Mouse (Mus musculus) bone marrow, adult 2 months (tissue): ENCODE results near the gene Fbxl19. TPM values are rescaled to one million over a fixed set of nuclear protein-coding genes. Genes with fewer than 3 reads are reported as not detected.

ENCODE experiments used
- H3K27ac ChIP-seq: fragments of 200-500 bp; 2 replicates; pipeline ENCODE4 v1.5.1; 2012; ENCODE audit warnings: low read depth, mild to moderate bottlenecking, control low read depth, inconsistent platforms, low read length; ENCODE audit not compliant: control insufficient read depth, poor library complexity, insufficient read depth
- H3K4me1 ChIP-seq: fragments of 200-500 bp; 2 replicates; pipeline ENCODE4 v1.6.1; 2011; ENCODE audit warnings: low read length; ENCODE audit not compliant: control insufficient read depth, insufficient read depth
- H3K4me3 ChIP-seq: fragments of 200-500 bp; replicated peaks from 2 replicates; pipeline ENCODE3; 2011; ENCODE audit warnings: mild to moderate bottlenecking, low read depth, low read length, control low read depth; ENCODE audit not compliant: control insufficient read depth
- CTCF ChIP-seq: fragments of 200-500 bp; IDR thresholded peaks from 2 replicates; pipeline ENCODE4 v1.5.1; 2011; ENCODE audit warnings: low read length, control low read depth; ENCODE audit not compliant: control insufficient read depth, insufficient read depth
- POLR2A ChIP-seq: fragments of 200-500 bp; IDR thresholded peaks from 2 replicates; pipeline ENCODE4 v1.6.1; 2011; ENCODE audit warnings: low read depth, mild to moderate bottlenecking, control low read depth, low read length, borderline replicate concordance; ENCODE audit not compliant: control insufficient read depth
- WGBS: fragments of 180-500 bp; shearing (Covaris S2); methylation state at CpG from one replicate; pipeline ENCODE4 v1.1.7; 2018; 5-methylcytosine and 5-hydroxymethylcytosine counted together
- polyA plus RNA-seq: library from polyadenylated mRNA; stranded (reverse); fragments of >200 nt; gene quantifications from 2 replicates; pipeline ENCODE4 v1.2.4, GENCODE M21; 2011; ENCODE audit warnings: low replicate concordance; ENCODE audit not compliant: missing spikeins, insufficient read depth, insufficient read length

Gene Fbxl19
- polyA plus RNA-seq, 1 experiment: 23.0 TPM

DNA sequence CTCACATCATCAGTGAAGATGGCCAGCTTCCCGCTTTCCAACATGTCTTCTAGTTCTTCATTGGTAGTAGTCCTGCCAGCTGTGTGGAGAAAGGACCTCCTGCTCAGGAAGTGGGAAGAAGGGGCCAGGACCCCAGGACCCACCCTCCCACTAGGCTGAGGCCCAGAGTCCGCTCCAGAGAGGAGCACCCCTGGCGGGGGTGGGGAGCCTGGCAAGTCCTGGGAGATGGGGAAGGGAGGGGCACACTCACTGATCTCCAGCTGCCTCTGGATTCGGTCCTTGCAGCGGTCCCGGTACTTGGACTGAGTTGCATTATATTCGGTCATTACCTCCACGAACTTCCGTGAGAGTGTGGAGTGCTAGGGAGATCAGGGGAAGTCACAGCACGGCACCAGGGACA lies 66.3 kb downstream of the Fbxl19 start:
- WGBS: 91% methylated on average over 10 of the region's 10 CpGs

DNA sequence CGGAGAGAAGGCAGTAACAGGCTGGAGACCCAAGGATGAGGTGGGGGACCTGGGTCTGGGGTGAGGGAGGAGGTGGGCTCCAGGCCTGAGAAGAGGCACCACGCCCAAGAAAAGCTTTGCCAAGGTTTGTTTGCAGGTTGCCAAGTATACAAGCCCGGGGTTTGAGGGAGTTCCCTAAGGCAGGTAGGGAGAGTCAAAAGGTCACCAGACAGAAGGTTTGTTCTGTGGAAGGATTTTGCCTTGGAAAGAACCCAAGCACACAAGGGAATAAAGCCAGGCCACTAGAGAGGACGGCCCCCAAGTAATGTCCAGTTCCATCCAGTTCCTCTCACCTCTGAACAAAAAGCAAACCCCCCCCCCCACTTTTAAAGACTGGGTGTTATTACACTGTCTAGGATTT lies 66.9 kb downstream of the Fbxl19 start:
- H3K4me1 ChIP-seq: peaks cover 3% of the 10 kb centered on the region
- TF ChIP-seq CTCF (no peak), POLR2A (no peak)
- H3K4me3 ChIP-seq: no peak overlapping the region
- 89% methylated on average over 4 of the region's 4 CpGs for WGBS
- H3K27ac ChIP-seq: no peak overlapping the region

More for the DNA sequence above, 66.3 kb downstream of the Fbxl19 start:
- Histone ChIP-seq H3K27ac (no peak overlapping the region), H3K4me1 (peaks cover 3% of the 10 kb centered on the region), H3K4me3 (no peak overlapping the region)
- TF ChIP-seq POLR2A: no peak
- TF ChIP-seq CTCF: no peak

DNA sequence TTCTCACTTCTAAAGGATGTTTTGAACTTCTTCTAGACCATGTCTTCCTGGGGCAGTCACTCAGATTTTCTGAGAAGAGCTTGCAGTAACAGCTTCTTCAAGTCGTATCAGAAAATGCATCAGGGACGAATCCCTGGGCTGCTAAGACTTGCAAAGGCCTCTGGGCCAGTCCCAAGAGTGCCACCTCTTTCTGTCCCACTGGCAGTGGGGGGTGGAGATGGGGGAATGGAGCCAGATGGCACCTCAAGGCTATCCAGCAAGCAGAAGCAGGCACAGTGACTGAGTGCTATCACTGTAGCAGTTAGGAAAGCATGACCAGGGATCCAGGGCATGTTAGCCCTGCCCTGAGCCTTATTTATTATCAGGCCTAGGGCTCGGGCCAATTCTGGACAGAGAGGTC lies 67.9 kb downstream of the Fbxl19 start:
- 71% methylated on average over 3 of the region's 3 CpGs for WGBS
- Histone ChIP-seq H3K27ac (no peak overlapping the region), H3K4me1 (no peaks in the 10 kb centered on the region; the same call in 1 of the 2 replicates), H3K4me3 (no peak overlapping the region)
- TF ChIP-seq POLR2A: no peak
- no peak for TF ChIP-seq CTCF

DNA sequence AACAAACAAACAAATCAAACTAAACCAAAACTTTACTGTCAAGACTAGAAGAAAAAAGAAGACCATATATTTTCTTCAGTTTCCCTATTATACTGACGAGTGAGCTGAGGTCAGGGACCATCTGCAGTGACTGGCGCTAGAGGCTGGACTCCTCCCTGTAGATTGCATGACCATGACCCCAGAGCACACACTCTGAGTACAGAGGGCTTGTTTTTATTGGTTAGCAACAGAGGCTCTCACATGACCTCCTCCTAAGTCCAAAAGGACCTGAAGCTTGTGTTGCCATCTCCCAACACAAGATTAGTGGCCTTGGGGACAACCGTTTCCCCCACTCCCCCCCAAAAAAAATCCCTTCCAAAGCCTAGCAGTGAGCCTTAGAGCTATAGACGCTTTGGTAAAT lies 69.5 kb downstream of the Fbxl19 start:
- no peak overlapping the region for H3K27ac ChIP-seq
- TF ChIP-seq CTCF (no peak), POLR2A (no peak)
- no peak overlapping the region for H3K4me3 ChIP-seq
- 69% methylated on average over 4 of the region's 4 CpGs for WGBS
- no peaks in the 10 kb centered on the region for H3K4me1 ChIP-seq

DNA sequence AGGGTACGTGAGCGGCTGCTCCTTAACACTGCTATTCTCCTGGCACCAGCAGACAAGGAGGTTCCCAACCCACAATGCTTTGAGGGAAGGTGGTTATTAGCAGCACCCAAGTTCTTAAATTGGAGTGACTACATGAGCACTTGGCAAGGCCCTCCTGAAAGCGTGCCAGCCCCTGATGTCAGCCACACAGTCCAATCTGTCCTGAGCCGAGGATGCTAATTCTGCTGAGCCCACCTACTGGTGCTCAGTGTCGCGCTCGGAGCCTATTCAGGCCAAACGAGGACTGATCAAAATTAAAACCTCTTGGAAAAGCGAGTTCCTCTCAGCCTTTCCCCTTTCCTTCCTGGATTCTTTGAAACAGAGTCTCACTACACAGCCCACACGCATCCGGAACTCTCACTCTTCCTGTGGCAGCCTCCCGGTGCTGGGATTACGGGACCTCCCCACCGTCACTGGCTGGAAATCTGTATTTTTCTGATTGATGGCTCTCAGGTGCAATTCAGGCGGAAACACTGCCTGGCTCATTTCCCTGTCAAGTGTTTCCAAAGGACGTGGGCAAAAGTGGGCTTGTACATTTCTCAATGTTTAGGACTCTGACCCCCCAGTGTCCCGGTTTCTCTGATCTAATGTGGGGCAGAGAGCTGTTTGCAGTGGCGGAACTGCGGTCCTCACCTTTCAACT lies 70.0 kb downstream of the Fbxl19 start:
- Histone ChIP-seq H3K4me1 (no peaks in the 10 kb centered on the region), H3K4me3 (no peak overlapping the region), H3K27ac (no peak overlapping the region)
- TF ChIP-seq CTCF (no peak), POLR2A (no peak)
- 83% methylated on average over 19 of the region's 19 CpGs for WGBS

DNA sequence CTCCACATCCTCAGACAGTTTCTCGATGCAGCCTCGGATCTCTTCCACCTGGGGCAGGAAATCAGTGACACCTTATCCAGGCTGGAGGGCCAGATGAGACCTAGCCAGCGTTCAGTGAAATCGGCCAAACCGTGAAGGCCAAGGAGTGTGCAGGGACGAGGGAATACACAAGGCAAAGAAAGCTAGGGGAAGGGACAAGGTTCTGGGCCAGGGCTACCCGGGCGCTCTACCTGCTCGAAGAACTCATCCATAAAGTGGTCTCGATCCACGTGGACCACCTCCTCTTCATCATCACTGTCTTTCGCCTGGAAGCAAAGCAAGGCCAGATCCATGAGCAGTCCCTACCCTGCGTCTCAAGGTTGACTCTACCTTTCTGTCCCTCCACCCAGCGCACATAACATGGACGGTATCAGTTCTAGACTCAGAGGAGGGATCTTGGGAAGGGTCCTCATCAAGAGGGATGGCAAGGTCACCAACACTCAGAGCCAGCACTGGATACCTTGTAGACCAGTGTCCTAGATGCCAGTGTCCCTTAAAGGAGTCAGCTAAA lies 70.8 kb downstream of the Fbxl19 start:
- WGBS: 87% methylated on average over 15 of the region's 15 CpGs
- Histone ChIP-seq H3K27ac (no peak overlapping the region), H3K4me1 (no peaks in the 10 kb centered on the region), H3K4me3 (no peak overlapping the region)
- TF ChIP-seq POLR2A (no peak), CTCF (no peak)

DNA sequence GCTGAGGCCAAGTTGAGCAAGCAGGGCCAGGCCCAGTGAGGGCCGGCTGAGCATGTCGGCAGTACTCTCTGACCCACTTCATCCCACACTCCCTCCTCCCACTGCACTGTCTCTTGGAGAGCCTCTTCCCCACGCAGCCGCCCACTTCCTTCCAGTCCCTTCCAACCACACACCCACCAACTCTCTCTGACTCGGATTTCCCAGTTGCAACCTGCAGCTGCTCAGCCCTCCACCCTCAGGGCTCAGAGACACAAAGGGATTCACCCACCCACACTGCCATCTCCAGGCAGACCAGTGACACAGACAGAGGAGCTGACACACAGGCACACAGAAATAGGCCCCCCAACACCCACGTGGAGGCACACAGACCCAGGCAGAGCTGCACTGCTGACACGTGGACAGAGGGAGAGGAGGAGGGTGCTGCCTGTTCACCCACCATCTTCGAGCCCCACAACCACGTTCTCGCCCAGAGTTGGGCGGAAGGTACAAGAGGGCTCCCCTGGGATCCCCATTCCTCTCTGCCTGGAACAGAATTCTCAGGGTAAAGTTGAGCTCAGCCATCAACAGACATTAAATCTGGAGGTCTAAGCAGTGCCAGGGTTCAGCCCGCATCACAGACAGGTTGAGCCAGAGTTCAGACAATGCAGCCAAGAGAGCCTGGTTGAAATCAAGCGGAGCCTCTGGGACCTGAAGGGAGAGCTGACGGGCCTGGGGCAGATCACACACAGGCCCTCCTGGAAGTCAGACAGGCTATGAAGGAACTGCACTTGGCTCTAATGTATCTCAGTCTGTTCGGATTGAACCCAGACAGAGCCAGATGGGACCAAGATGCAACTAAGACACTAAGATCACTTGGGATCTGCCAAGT lies 71.8 kb downstream of the Fbxl19 start:
- TF ChIP-seq CTCF: peak; percentile 47; the same call in 1 of the 2 replicates
- TF ChIP-seq POLR2A: no peak
- H3K4me1 ChIP-seq: no peaks in the 10 kb centered on the region
- WGBS: 36% methylated on average over 15 of the region's 15 CpGs
- no peak overlapping the region for H3K4me3 ChIP-seq
- no peak overlapping the region for H3K27ac ChIP-seq

DNA sequence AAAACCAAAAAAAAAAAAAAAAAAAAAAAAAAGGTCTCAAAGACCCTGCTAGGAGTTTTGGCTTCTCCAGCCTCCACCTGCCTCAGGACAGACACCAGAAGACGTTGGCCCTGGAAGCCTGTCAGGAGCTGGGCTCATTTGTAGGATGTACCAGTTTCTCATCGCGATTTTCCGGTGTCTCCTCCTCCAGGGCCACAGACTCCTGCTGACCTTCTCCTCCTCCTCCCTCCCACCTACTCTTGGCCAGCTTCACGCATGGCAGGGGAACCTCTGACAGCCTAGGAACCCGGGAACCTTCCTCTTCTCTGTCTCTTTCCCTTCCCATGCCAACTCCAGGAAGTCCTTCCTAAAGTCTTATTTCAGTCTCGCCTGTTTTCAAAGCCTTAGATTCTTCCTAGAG lies 72.7 kb downstream of the Fbxl19 start:
- Histone ChIP-seq H3K4me1 (no peaks in the 10 kb centered on the region), H3K4me3 (no peak overlapping the region), H3K27ac (no peak overlapping the region)
- 79% methylated on average over 7 of the region's 7 CpGs for WGBS
- no peak for TF ChIP-seq CTCF
- TF ChIP-seq POLR2A: no peak
